Mouse (Mus musculus) testis, adult 2 months (tissue): ENCODE data around the gene Morn3.

ENCODE experiments used
- CTCF ChIP-seq: fragments of 200-500 bp; IDR thresholded peaks from 2 replicates; pipeline ENCODE4 v1.5.1; 2012; ENCODE audit warnings: low read depth, mild to moderate bottlenecking, inconsistent platforms, low read length, moderate library complexity; ENCODE audit not compliant: control insufficient read depth, insufficient read depth, insufficient replicate concordance
- POLR2A ChIP-seq: fragments of 200-500 bp; IDR thresholded peaks from 2 replicates; pipeline ENCODE4 v1.6.1; 2012; ENCODE audit warnings: low read depth, mild to moderate bottlenecking, inconsistent platforms, low read length, moderate library complexity; ENCODE audit not compliant: control insufficient read depth

DNA sequence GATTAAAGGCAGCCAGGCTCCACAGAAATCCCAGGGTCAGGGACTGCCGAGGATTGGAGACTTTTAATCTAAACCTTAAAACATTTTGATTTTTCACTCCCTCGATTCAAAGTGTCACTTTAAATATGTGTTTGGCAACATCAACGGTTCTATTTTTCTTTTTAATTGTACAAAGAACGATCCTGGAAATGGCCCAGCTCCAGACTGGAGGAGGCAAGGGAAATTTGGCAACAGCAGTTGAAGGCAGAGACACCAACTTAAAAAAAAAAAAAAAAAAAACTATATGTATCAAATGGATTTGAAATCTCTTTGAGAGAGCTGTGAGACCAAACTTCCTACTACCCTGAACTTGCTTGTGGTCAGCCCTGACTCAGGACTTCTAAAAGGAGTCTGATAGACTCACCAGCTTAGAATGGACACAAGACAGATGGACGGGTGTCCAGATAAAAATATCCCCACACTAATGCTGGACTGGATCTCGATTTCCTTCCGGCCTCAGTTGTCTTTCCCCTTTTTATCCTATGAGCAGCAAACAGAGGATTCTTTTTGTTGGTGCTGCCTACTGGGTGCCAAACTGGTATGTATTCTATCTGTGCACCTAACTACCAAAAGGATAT, 37.8 kb downstream of the Morn3 start:
- TF ChIP-seq POLR2A (no peak), CTCF (no peak)
